Mouse (Mus musculus) megakaryocyte, adult 5-6 weeks (primary cell): ENCODE measurements around the gene Gpr162. TPM values are rescaled to one million over a fixed set of nuclear protein-coding genes. Genes with fewer than 3 reads are reported as not detected.

Experiments
- ATAC-seq: 2 replicates; pipeline ENCODE4 v1.8.0; 2016; ENCODE audit warnings: mild to moderate bottlenecking, inconsistent platforms; ENCODE audit not compliant: poor library complexity, severe bottlenecking
- total RNA-seq, 2 experiments: library from RNA; stranded (forward) in 1 of 2; stranded (reverse) in 1 of 2; fragments of 153-499, 151-499 nt in 1 of 2; fragments of 221-1000, 200-1000 nt in 1 of 2; gene quantifications; 2 replicates each; pipeline versions ENCODE4 v1.2.3 to v1.2.4; 2015 to 2017

Gpr162 gene
- total RNA-seq, 2 experiments from 2014 or later = 0.33 TPM; not detected in 1

DNA sequence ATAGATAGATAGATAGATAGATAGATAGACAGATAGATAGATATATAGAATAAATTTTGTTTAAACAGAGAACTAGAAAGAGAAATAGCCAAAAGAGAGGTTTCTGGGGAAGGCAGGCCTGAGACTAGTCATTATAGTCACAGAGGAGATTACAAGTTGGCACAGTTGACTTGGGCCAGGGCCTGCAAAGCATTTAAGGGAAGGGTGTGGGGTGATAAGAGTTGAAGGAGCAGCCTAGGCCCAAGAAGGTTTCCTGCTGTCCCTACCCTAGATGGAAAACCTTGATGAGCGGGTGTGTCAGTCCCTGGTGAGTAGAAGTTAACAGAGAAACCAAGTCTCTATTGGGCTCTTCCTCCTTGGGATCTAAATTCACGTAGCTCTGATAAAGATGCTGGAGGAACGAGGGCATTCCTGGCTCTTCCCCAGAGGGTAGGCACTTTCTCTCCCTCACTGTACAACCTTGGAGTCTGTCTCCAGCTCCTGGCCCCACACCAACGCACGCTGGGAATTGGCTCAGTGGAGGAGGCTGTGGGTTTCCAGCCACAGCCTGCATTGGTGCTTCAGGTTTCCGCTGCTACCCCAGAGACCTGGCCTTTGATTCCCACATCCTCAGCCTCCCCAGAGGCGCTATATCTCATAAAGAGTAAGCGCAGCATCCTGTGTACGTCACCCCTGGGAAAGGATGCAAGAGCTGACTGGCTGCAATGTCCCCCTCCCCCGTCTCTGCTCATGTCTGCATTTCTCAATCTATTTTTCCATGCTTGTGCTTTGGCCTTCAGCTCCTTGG lies 21.1 kb upstream of the Gpr162 start:
- ATAC-seq = no peak

DNA sequence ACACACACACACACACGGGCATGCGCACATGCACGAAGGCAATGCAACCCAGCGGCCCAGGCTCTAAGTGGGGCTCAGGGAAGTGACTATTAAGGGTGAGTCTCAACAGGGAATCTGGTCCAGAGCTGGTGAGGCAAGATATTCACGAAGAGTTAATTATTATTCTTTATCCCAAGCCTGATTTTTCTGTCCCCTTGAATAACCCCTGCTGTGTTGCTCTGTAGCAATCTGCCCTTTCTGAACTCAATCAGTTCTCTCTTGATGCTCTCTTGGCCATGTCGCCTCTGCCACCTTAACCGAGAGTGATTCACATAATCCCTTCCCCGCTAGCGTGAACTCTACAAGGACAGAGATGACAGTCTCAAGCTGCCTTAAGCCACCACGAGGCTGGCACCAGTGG lies 19.6 kb upstream of the Gpr162 start:
- no peak for ATAC-seq

DNA sequence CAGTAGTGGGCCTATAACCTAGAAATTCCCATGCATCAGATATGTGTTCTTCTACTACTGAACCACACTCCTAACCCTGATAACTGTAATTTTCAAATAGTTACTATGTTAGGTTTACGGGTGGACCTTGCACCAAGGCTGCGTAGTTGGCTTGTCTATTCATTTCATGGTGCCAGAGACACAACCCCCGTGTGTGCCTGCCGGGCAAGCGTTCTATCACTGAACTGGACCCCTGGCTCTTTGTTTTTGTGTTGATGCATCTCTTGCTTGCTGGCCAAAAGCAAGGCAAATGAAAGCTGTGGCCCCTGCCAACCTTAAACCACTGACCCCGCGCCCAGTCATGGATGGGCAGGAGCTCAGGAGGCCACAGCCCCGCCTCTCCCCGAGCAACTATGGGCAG lies 18.0 kb upstream of the Gpr162 start:
- ATAC-seq = no peak

GRCm38 (mm10) chr6:124879390-124879789 lies 15.6 kb upstream of the Gpr162 start:
- no peak for ATAC-seq

GRCm38 (mm10) chr6:124874348-124874747 lies 10.6 kb upstream of the Gpr162 start:
- ATAC-seq = peak; percentile 59

DNA sequence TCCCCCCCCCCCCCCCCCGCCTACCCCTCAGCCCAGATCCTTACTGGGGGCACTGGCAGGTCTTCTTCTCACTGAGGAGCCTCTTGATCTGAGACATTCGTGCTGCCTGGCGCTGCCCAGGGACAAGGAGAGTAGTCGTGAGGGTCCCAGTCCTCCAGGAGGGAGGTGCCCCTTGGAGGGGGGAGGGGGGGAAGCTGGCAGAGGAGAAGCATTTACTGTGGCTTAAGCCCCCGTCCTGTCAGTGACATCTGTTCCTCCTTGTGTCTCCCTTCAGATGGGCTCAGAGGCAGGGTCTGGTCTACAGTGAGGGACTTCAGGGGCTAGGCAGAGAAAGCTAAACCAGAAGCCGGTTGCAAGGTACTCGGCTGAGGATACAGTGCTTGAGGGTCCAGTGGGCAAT lies 2.8 kb upstream of the Gpr162 start:
- no peak for ATAC-seq

GRCm38 (mm10) chr6:124865766-124866362 lies 2.1 kb upstream of the Gpr162 start:
- ATAC-seq = no peak

DNA sequence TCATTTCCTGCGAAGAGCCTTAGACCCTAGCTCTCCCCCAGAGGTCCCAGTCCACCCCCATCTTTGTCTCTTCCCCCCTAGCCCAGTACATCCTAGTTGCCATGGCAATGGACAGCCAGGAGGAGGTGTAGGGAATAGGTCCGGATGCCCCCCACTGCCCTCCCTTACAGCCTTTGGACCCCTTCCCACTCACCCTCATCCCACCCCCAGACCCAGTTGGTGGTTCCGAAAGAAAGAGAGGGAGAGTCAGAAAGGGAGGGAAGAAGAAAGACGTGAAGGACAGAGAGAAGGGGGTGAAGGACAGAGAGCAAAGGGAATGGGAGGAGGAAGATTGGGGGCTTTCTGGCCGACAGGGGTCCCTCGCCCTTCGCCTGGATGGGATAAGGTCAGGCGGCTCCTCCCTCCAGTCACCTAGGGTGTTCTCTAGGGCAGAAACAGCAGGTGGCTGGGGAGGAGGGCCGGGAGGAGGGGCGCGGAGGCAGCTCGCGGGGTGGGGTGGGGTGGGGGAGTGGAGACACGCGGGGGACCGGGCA lies 592 bp downstream of the Gpr162 start:
- ATAC-seq = no peak

DNA sequence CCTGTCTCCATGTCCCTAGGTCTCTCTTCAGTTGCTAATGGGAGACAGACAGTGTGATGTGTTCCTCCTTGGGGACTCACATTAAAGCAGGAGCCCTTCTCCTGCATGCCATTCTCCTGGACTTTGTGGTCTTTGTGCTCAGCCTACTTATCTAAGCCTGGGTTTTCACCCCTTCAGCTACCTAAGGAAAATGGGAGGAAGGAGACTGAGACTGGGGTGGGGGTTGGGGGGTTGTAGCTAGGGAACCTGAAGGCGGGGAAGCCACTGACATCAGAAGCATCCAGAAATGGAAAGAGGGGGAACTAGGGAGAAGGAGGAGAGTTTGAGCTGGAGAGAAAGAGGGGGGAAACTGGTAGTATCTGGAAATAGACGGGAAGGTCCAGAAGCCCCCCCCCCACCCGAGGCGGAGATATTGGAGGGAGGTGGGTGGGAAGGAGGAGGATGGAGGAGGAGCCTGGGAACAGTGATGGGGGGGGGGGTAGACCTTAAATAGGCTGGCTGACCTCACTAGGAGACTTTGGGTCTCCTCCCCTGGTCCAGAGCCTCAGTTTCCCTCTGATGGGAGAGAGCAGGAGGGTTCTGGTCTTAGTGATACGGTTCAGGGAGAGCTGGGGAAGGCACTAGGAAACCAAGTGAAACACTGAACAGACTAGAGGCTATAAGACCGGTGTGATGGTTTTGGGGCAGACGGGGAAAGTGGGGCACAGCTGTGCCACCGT lies 1.2 kb downstream of the Gpr162 start:
- ATAC-seq = no peak

GRCm38 (mm10) chr6:124861802-124862201 lies 2.0 kb downstream of the Gpr162 start:
- ATAC-seq = no peak

- ATAC-seq = no peak
These were observed 2.5 kb downstream of the Gpr162 start for GRCm38 (mm10) chr6:124861266-124861665.

GRCm38 (mm10) chr6:124860511-124860910 lies 3.3 kb downstream of the Gpr162 start:
- no peak for ATAC-seq

GRCm38 (mm10) chr6:124859725-124860124 lies 4.1 kb downstream of the Gpr162 start:
- ATAC-seq = peak; percentile 67

DNA sequence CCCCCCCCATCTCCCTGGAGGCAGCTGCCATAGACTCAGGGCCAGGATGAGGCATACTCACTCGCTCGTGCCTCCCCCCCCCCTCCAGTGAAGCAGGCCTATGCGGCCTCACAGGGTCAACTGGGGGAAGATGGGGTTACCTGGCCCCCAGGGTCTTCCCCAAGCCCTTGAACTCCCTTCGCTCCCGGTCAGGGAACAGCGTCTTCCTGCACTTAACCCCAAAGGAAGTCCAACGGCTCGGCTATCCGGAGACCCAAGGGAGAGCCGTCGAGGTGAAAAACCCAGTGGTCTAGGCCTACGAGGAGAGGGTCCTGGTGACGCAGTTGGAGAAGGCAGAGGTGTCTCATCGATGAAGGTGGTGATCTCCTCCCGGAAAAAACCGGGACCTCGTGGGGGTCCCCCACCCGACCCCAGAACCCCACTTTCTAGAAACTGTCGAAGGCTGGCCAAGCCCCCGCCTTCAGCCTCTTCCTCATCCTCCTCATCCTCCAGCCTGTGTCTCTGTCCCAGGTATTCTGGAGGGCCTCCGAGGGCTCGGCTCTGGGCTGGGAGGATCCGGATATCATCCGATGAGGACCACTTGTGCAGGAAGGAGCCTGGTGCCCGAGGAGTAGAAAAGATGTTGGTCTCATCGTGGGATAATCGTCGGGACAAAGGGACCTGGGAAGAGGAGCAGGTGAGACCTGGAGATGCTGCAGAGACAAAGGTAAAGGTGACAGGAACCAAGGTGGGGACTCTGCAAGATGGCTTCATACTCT lies 5.0 kb downstream of the Gpr162 start:
- ATAC-seq = no peak

- ATAC-seq = no peak
These were observed 5.8 kb downstream of the Gpr162 start for GRCm38 (mm10) chr6:124857840-124858530.

DNA sequence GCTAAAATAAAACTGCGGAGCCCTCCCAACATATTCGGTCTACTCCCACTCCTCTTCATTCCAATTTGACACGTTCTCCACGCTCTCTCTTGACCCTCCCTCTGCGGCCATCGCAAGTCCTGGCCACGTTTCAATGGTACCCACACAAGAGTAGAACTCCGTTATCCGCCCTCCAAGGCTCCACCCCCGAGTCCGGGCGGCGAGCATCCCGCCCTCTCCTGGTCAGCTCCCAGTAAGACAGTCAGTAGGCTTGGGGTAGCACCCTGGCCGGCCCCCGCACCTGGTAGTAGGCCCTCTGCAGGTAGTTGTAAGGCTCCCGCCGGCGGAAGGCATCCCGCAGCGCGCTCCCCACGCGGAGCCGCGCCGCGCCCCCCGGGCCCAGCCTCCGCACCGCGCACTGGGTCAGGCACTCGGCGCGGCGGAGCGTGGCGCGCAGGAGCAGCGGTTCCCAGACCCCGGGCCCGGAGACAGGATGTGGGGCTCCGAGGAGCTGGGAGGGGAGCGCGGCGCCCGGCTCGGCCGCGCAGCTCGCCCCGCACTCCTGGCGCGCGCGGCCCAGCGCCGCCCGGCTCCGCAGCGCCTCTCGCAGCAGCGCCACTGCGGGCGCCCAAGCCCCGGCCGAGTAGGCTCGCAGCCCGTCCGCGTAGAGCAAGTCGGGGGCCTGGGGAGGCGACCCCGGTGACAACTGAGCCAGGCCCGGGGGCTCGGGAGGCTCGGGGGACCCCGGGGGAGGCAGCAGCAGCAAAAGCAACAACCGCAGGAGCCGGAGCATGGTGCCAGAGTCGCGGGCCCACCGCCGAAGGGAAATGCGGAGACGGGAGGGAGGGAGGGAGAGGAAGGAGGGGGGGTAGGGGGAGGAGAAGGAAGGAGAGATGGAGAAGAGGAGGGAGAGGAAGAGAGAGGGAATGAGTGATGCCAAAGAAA lies 6.6 kb downstream of the Gpr162 start, which contains the start of gene P3h3:
P3h3 (minus strand) TSS at position 837 of the 924 bp plus-strand sequence.
- peak; percentile 86 for ATAC-seq

GRCm38 (mm10) chr6:124856321-124856720 lies 7.5 kb downstream of the Gpr162 start:
- ATAC-seq = no peak

DNA sequence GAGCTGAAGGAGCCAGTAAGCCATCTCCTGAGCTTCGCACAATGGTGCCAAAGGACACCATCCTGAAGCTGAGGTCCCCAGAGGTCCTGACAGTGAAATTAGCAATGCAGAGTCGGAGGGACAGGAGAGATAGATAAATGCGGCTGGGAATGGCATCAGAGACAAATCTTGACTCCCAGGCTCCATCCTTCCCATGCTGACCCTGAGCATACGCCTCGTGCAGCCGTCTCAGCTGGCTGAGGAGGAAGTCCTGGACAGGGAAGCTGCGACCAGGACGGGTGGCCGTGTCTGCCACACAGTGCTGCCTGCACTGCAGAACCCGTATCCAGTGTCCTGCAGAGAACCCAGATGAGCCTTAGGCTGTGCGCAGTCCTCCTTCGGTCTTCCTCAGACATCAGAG lies 9.1 kb downstream of the Gpr162 start:
- no peak for ATAC-seq

DNA sequence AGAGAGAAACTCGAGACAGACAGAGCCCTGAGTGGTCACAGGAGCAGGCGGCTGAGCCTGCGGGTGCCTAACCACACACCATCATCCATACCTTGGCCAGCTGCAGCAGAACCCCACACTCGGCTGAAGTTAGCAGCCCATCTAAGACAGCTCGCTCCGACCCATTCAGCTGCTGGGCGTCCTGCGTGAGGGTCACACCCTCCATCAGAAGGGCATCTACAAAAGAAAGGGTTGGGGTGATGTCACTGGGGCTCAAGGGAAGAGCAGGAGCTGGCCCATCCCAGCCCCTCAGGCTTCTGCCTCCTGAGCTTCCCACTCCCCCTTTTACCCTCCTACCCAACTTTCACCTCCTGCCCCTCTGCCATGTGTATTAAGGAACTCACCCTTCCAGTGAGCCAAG lies 13.2 kb downstream of the Gpr162 start:
- no peak for ATAC-seq
